Mouse (Mus musculus) hindbrain, embryonic 12.5 days (tissue): ENCODE measurements at regions not wholly inside any gene's neighbourhood (a gene's known extent, or its start where the extent isn't known, plus 50 kb on each side); places are given as distances from the start of the nearest gene placed in this dataset.
"Not testable (repeated sequence)": the region's sequence is repeated elsewhere in the genome, so short reads cannot be mapped to it uniquely, and the experiment has no call there.

Experiments used
- ATAC-seq: fragments of 200-750 bp; cut with Nextera tagmentation; 2 replicates; pipeline ENCODE4 v1.8.0; 2017; ENCODE audit warnings: moderate TSS enrichment; ENCODE audit not compliant: low FRiP score
- H3K27ac ChIP-seq: fragments of 300-500 bp; sonication (generic); 2 replicates; pipeline ENCODE4 v1.5.1; 2016; ENCODE audit warnings: mild to moderate bottlenecking
- H3K27me3 ChIP-seq: fragments of 300-500 bp; sonication (generic); 2 replicates; pipeline ENCODE4 v1.6.1; 2016; ENCODE audit warnings: mild to moderate bottlenecking
- H3K36me3 ChIP-seq: fragments of 300-500 bp; sonication (generic); 2 replicates; pipeline ENCODE4 v1.6.1; 2016; ENCODE audit warnings: mild to moderate bottlenecking
- H3K4me1 ChIP-seq: fragments of 300-500 bp; sonication (generic); 2 replicates; pipeline ENCODE4 v1.6.1; 2016
- H3K4me2 ChIP-seq: fragments of 300-500 bp; sonication (generic); replicated peaks from 2 replicates; pipeline ENCODE4 v1.6.1; 2016; ENCODE audit warnings: mild to moderate bottlenecking
- H3K4me3 ChIP-seq: fragments of 300-500 bp; sonication (generic); 2 replicates; pipeline ENCODE4 v1.5.1; 2016; ENCODE audit warnings: mild to moderate bottlenecking
- H3K9ac ChIP-seq: fragments of 300-500 bp; sonication (generic); 2 replicates; pipeline ENCODE4 v1.6.1; 2016; ENCODE audit warnings: mild to moderate bottlenecking, moderate library complexity
- H3K9me3 ChIP-seq: fragments of 300-500 bp; sonication (generic); replicated peaks from 2 replicates; pipeline ENCODE4 v1.6.1; 2016; ENCODE audit warnings: mild to moderate bottlenecking
- WGBS: fragments of 180-500 bp; shearing (Covaris S2); methylation state at CpG from one replicate; pipeline ENCODE4 v1.1.7; 2016; 5-methylcytosine and 5-hydroxymethylcytosine counted together

- Histone ChIP-seq H3K36me3 (no peaks in the 10 kb centered on the region), H3K9me3 (no peaks in the 10 kb centered on the region), H3K27me3 (no peaks in the 10 kb centered on the region), H3K4me2 (no peak overlapping the region), H3K4me3 (no peak overlapping the region), H3K27ac (no peak overlapping the region), H3K9ac (no peak overlapping the region), H3K4me1 (no peaks in the 10 kb centered on the region)
- ATAC-seq, result no peak
- 80% methylated on average over 4 of the region's 4 CpGs for WGBS
Observed at GRCm38 (mm10) chr6:4149663-4150062, 62.9 kb upstream of the Bet1 start.

GRCm38 (mm10) chr6:4158293-4158692 is 71.5 kb upstream of the Bet1 start:
- no peaks in the 10 kb centered on the region for H3K27me3 ChIP-seq
- H3K4me2 ChIP-seq, result no peak overlapping the region
- H3K4me1 ChIP-seq, result no peaks in the 10 kb centered on the region
- no peak overlapping the region for H3K27ac ChIP-seq
- ATAC-seq, result no peak
- no peak overlapping the region for H3K4me3 ChIP-seq
- H3K9ac ChIP-seq, result no peak overlapping the region
- no peaks in the 10 kb centered on the region for H3K36me3 ChIP-seq
- H3K9me3 ChIP-seq, result no peaks in the 10 kb centered on the region
- 83% methylated on average over 2 of the region's 2 CpGs for WGBS

GRCm38 (mm10) chr6:4163733-4164132 is 77.0 kb upstream of the Bet1 start:
- Histone ChIP-seq H3K36me3 (no peaks in the 10 kb centered on the region), H3K9ac (no peak overlapping the region), H3K4me1 (no peaks in the 10 kb centered on the region), H3K27ac (no peak overlapping the region), H3K9me3 (no peaks in the 10 kb centered on the region; the same call in 1 of the 2 replicates), H3K4me3 (no peak overlapping the region), H3K4me2 (no peak overlapping the region), H3K27me3 (no peaks in the 10 kb centered on the region)
- no peak for ATAC-seq
- WGBS, result 67% methylated on average over 1 of the region's 1 CpGs

- no peak overlapping the region for H3K4me3 ChIP-seq
- H3K4me2 ChIP-seq, result no peak overlapping the region
- no peak overlapping the region for H3K9ac ChIP-seq
- no peaks in the 10 kb centered on the region for H3K36me3 ChIP-seq
- H3K4me1 ChIP-seq, result no peaks in the 10 kb centered on the region
- H3K27ac ChIP-seq, result no peak overlapping the region
- peak; percentile 52; the same call in 1 of the 2 replicates for ATAC-seq
- no peaks in the 10 kb centered on the region for H3K27me3 ChIP-seq
- 57% methylated on average over 4 of the region's 4 CpGs for WGBS
- H3K9me3 ChIP-seq, result no peaks in the 10 kb centered on the region; the same call in 1 of the 2 replicates
Observed at GRCm38 (mm10) chr6:4167112-4167511, 80.3 kb upstream of the Bet1 start.

GRCm38 (mm10) chr6:4167757-4168156 is 81.0 kb upstream of the Bet1 start:
- ATAC-seq, result no peak
- Histone ChIP-seq H3K9me3 (no peaks in the 10 kb centered on the region; the same call in 1 of the 2 replicates), H3K27ac (no peak overlapping the region), H3K36me3 (no peaks in the 10 kb centered on the region), H3K4me3 (no peak overlapping the region), H3K27me3 (no peaks in the 10 kb centered on the region), H3K9ac (no peak overlapping the region), H3K4me2 (no peak overlapping the region), H3K4me1 (no peaks in the 10 kb centered on the region)

- no peak overlapping the region for H3K9ac ChIP-seq
- no peaks in the 10 kb centered on the region for H3K27me3 ChIP-seq
- 60% methylated on average over 4 of the region's 4 CpGs for WGBS
- H3K4me2 ChIP-seq, result no peak overlapping the region
- H3K36me3 ChIP-seq, result no peaks in the 10 kb centered on the region
- H3K4me3 ChIP-seq, result no peak overlapping the region
- no peak overlapping the region for H3K27ac ChIP-seq
- no peak for ATAC-seq
- no peaks in the 10 kb centered on the region for H3K4me1 ChIP-seq
- no peaks in the 10 kb centered on the region; the same call in 1 of the 2 replicates for H3K9me3 ChIP-seq
Observed at GRCm38 (mm10) chr6:4171561-4171960, 84.8 kb upstream of the Bet1 start.

DNA sequence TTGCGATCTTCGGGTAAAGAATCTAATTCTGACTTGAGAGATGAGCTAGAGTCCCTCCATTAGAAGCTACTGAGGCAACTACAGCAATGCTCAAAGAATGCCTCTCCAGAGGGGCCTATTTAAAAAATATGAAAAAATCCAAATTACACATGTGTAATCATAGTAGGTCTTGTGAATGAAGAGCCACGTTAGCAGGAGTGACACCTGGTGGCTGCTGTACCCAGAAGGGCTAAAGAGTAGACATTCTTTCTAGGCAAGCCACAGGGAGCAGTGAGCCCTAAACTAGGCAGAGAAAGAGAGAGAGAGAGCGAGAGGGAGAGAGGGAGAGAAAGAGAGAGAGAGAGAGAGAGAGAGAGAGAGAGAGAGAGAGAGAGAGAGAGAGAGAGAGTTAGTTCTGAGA is 100.9 kb upstream of the Bet1 start:
- Histone ChIP-seq H3K27ac (no peak overlapping the region), H3K27me3 (no peaks in the 10 kb centered on the region), H3K4me3 (no peak overlapping the region), H3K4me1 (no peaks in the 10 kb centered on the region), H3K9me3 (no peaks in the 10 kb centered on the region), H3K4me2 (no peak overlapping the region), H3K36me3 (no peaks in the 10 kb centered on the region), H3K9ac (no peak overlapping the region)
- ATAC-seq, result no peak
- 74% methylated on average over 4 of the region's 4 CpGs for WGBS

GRCm38 (mm10) chr6:4190976-4191375 is 104.2 kb upstream of the Bet1 start:
- not testable (repeated sequence) for H3K27ac ChIP-seq, H3K9me3 ChIP-seq, H3K4me1 ChIP-seq, ATAC-seq, H3K9ac ChIP-seq, H3K27me3 ChIP-seq, H3K4me2 ChIP-seq, H3K36me3 ChIP-seq, H3K4me3 ChIP-seq
- WGBS, result 78% methylated on average over 5 of the region's 5 CpGs

GRCm38 (mm10) chr6:4193286-4193685 is 106.5 kb upstream of the Bet1 start:
- Histone ChIP-seq H3K9ac (no peak overlapping the region), H3K4me1 (no peaks in the 10 kb centered on the region), H3K4me2 (no peak overlapping the region), H3K4me3 (no peak overlapping the region), H3K27ac (no peak overlapping the region), H3K9me3 (no peaks in the 10 kb centered on the region), H3K27me3 (no peaks in the 10 kb centered on the region), H3K36me3 (no peaks in the 10 kb centered on the region)
- ATAC-seq, result peak; percentile 69; the same call in 1 of the 2 replicates
- WGBS, result 70% methylated on average over 5 of the region's 5 CpGs

- Histone ChIP-seq H3K4me3 (no peak overlapping the region), H3K27me3 (no peaks in the 10 kb centered on the region), H3K27ac (no peak overlapping the region), H3K9ac (no peak overlapping the region), H3K36me3 (no peaks in the 10 kb centered on the region), H3K4me1 (no peaks in the 10 kb centered on the region), H3K4me2 (no peak overlapping the region), H3K9me3 (no peaks in the 10 kb centered on the region)
- WGBS, result 56% methylated on average over 2 of the region's 2 CpGs
- 0 out of 2 replicates have a peak, but pooled peaks have one; percentile 46 for ATAC-seq
Observed at GRCm38 (mm10) chr6:4201176-4201575, 114.4 kb upstream of the Bet1 start.

DNA sequence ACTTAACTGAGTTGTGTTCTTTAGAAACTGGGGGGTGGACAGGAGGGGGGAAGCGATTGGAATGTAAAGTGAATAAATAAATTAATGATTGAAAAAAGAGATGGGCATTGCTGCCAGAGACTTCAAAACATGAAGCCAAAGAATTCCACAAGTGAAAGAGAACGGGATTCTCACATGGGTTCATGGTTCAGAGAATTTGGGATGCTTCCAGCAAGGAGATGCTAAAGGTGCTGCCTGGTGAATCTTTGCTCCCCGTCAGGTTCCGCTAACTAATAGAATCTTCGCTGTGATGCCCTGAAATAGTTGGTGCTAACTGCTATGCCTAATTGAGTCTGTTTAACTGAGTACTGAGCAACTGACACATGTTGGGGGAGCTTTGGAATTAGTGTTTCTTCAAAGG is 118.9 kb upstream of the Bet1 start:
- Histone ChIP-seq H3K9ac (no peak overlapping the region), H3K4me3 (no peak overlapping the region), H3K4me2 (no peak overlapping the region), H3K36me3 (no peaks in the 10 kb centered on the region), H3K27ac (no peak overlapping the region), H3K27me3 (no peaks in the 10 kb centered on the region), H3K4me1 (no peaks in the 10 kb centered on the region), H3K9me3 (no peaks in the 10 kb centered on the region)
- ATAC-seq, result no peak
- WGBS, result 84% methylated on average over 5 of the region's 5 CpGs

- Histone ChIP-seq H3K27ac (no peak overlapping the region), H3K4me2 (no peak overlapping the region), H3K9me3 (no peaks in the 10 kb centered on the region), H3K4me3 (no peak overlapping the region), H3K36me3 (no peaks in the 10 kb centered on the region), H3K4me1 (no peaks in the 10 kb centered on the region), H3K27me3 (no peaks in the 10 kb centered on the region), H3K9ac (no peak overlapping the region)
- peak; percentile 80 for ATAC-seq
- 38% methylated on average over 9 of the region's 9 CpGs for WGBS
Observed at GRCm38 (mm10) chr6:4245265-4246112, 158.7 kb upstream of the Bet1 start.

DNA sequence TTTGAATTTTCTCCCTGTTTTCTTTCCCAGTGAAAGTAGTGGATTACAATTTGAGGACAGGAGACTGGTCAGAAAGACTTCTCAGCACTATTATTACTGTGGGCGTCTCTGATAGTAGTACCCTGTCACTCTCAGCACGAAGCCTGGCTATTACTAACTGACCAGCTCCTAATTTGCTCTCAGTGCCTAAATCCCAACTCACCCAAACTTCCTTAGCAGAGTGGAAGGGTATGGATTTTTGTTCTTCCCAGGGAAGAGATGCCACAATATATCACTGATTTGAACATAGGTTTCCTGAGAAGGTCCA is 159.3 kb upstream of the Bet1 start:
- no peaks in the 10 kb centered on the region for H3K27me3 ChIP-seq
- no peak overlapping the region for H3K9ac ChIP-seq
- H3K27ac ChIP-seq, result no peak overlapping the region
- 52% methylated on average over 2 of the region's 2 CpGs for WGBS
- H3K4me3 ChIP-seq, result no peak overlapping the region
- no peaks in the 10 kb centered on the region for H3K4me1 ChIP-seq
- H3K4me2 ChIP-seq, result no peak overlapping the region
- H3K9me3 ChIP-seq, result no peaks in the 10 kb centered on the region
- no peaks in the 10 kb centered on the region for H3K36me3 ChIP-seq
- peak; percentile 63 for ATAC-seq
